Mouse (Mus musculus): ENCODE results near the gene Bcl2a1a. TPM values are rescaled to one million over a fixed set of nuclear protein-coding genes. Genes with fewer than 3 reads are reported as not detected.
"Not testable (repeated sequence)": the region's sequence is repeated elsewhere in the genome, so short reads cannot be mapped to it uniquely, and the experiment has no call there.

The Bcl2a1a gene
- 0.22 and 0.23 TPM in 2 replicates for polyA plus RNA-seq (2012; rRNA removed)

GRCm38 (mm10) chr9:88956670-88957153, at the start of gene Bcl2a1a:
TSS of gene Bcl2a1a (plus strand) at chr9:88956900.
- not testable (repeated sequence) for H3K4me3 ChIP-seq (ENCODE audit: control insufficient read depth, low read depth, low read length); H3K27ac ChIP-seq (ENCODE audit: control insufficient read depth, insufficient read depth, low read depth, low read length); H3K27me3 ChIP-seq (ENCODE audit: control insufficient read depth, insufficient read depth, low read length); H3K36me3 ChIP-seq (ENCODE audit: control insufficient read depth, insufficient read depth, low read length); H3K4me1 ChIP-seq (ENCODE audit: control insufficient read depth, insufficient read depth, low read length)

- H3K27me3 ChIP-seq (ENCODE audit: control insufficient read depth, insufficient read depth, low read length); H3K27ac ChIP-seq (ENCODE audit: control insufficient read depth, insufficient read depth, low read depth, low read length); H3K36me3 ChIP-seq (ENCODE audit: control insufficient read depth, insufficient read depth, low read length); H3K4me1 ChIP-seq (ENCODE audit: control insufficient read depth, insufficient read depth, low read length); H3K4me3 ChIP-seq (ENCODE audit: control insufficient read depth, low read depth, low read length): not testable (repeated sequence)
Observed at GRCm38 (mm10) chr9:88916576-88916975, 40.1 kb upstream of the Bcl2a1a start.

- H3K27me3 ChIP-seq (ENCODE audit: control insufficient read depth, insufficient read depth, low read length); H3K4me1 ChIP-seq (ENCODE audit: control insufficient read depth, insufficient read depth, low read length); H3K36me3 ChIP-seq (ENCODE audit: control insufficient read depth, insufficient read depth, low read length); H3K27ac ChIP-seq (ENCODE audit: control insufficient read depth, insufficient read depth, low read depth, low read length); H3K4me3 ChIP-seq (ENCODE audit: control insufficient read depth, low read depth, low read length): not testable (repeated sequence)
Observed at GRCm38 (mm10) chr9:88938312-88938711, 18.4 kb upstream of the Bcl2a1a start.

- not testable (repeated sequence) for H3K27ac ChIP-seq (ENCODE audit: control insufficient read depth, insufficient read depth, low read depth, low read length); H3K4me3 ChIP-seq (ENCODE audit: control insufficient read depth, low read depth, low read length); H3K27me3 ChIP-seq (ENCODE audit: control insufficient read depth, insufficient read depth, low read length); H3K4me1 ChIP-seq (ENCODE audit: control insufficient read depth, insufficient read depth, low read length); H3K36me3 ChIP-seq (ENCODE audit: control insufficient read depth, insufficient read depth, low read length)
Observed at GRCm38 (mm10) chr9:88951466-88951865, 5.2 kb upstream of the Bcl2a1a start.

- H3K4me3 ChIP-seq (ENCODE audit: control insufficient read depth, low read depth, low read length); H3K27ac ChIP-seq (ENCODE audit: control insufficient read depth, insufficient read depth, low read depth, low read length); H3K27me3 ChIP-seq (ENCODE audit: control insufficient read depth, insufficient read depth, low read length); H3K36me3 ChIP-seq (ENCODE audit: control insufficient read depth, insufficient read depth, low read length); H3K4me1 ChIP-seq (ENCODE audit: control insufficient read depth, insufficient read depth, low read length): not testable (repeated sequence)
Observed at GRCm38 (mm10) chr9:88953151-88953550, 3.5 kb upstream of the Bcl2a1a start.

GRCm38 (mm10) chr9:88955224-88955623, 1.5 kb upstream of the Bcl2a1a start:
- H3K36me3 ChIP-seq (ENCODE audit: control insufficient read depth, insufficient read depth, low read length); H3K4me3 ChIP-seq (ENCODE audit: control insufficient read depth, low read depth, low read length); H3K4me1 ChIP-seq (ENCODE audit: control insufficient read depth, insufficient read depth, low read length); H3K27me3 ChIP-seq (ENCODE audit: control insufficient read depth, insufficient read depth, low read length); H3K27ac ChIP-seq (ENCODE audit: control insufficient read depth, insufficient read depth, low read depth, low read length): not testable (repeated sequence)

- H3K36me3 ChIP-seq (ENCODE audit: control insufficient read depth, insufficient read depth, low read length); H3K27me3 ChIP-seq (ENCODE audit: control insufficient read depth, insufficient read depth, low read length); H3K4me1 ChIP-seq (ENCODE audit: control insufficient read depth, insufficient read depth, low read length); H3K4me3 ChIP-seq (ENCODE audit: control insufficient read depth, low read depth, low read length); H3K27ac ChIP-seq (ENCODE audit: control insufficient read depth, insufficient read depth, low read depth, low read length): not testable (repeated sequence)
Observed at GRCm38 (mm10) chr9:88956035-88956434, 665 bp upstream of the Bcl2a1a start.

- H3K27ac ChIP-seq (ENCODE audit: control insufficient read depth, insufficient read depth, low read depth, low read length) = no peak overlapping the region
Observed at GRCm38 (mm10) chr9:88958891-88959290, 2.2 kb downstream of the Bcl2a1a start.

GRCm38 (mm10) chr9:88959981-88960380, 3.3 kb downstream of the Bcl2a1a start:
- H3K4me1 ChIP-seq (ENCODE audit: control insufficient read depth, insufficient read depth, low read length); H3K4me3 ChIP-seq (ENCODE audit: control insufficient read depth, low read depth, low read length); H3K27ac ChIP-seq (ENCODE audit: control insufficient read depth, insufficient read depth, low read depth, low read length); H3K27me3 ChIP-seq (ENCODE audit: control insufficient read depth, insufficient read depth, low read length); H3K36me3 ChIP-seq (ENCODE audit: control insufficient read depth, insufficient read depth, low read length): not testable (repeated sequence)

More at GRCm38 (mm10) chr9:88958891-88959290, 2.2 kb downstream of the Bcl2a1a start:
- H3K36me3 ChIP-seq (ENCODE audit: control insufficient read depth, insufficient read depth, low read length) = no peaks in the 10 kb centered on the region
- no peaks in the 10 kb centered on the region for H3K27me3 ChIP-seq (ENCODE audit: control insufficient read depth, insufficient read depth, low read length)
- H3K4me1 ChIP-seq (ENCODE audit: control insufficient read depth, insufficient read depth, low read length) = no peaks in the 10 kb centered on the region
- H3K4me3 ChIP-seq (ENCODE audit: control insufficient read depth, low read depth, low read length) = no peak overlapping the region
- no peak for TF ChIP-seq POLR2A (IDR thresholded peaks at IDR 0.05; ENCODE audit: control insufficient read depth, low read depth, low read length)

- H3K4me1 ChIP-seq (ENCODE audit: control insufficient read depth, insufficient read depth, low read length); H3K4me3 ChIP-seq (ENCODE audit: control insufficient read depth, low read depth, low read length); H3K27ac ChIP-seq (ENCODE audit: control insufficient read depth, insufficient read depth, low read depth, low read length); H3K36me3 ChIP-seq (ENCODE audit: control insufficient read depth, insufficient read depth, low read length); H3K27me3 ChIP-seq (ENCODE audit: control insufficient read depth, insufficient read depth, low read length): not testable (repeated sequence)
Observed at GRCm38 (mm10) chr9:88966462-88966861, 9.8 kb downstream of the Bcl2a1a start.

- not testable (repeated sequence) for H3K4me1 ChIP-seq (ENCODE audit: control insufficient read depth, insufficient read depth, low read length); H3K4me3 ChIP-seq (ENCODE audit: control insufficient read depth, low read depth, low read length); H3K36me3 ChIP-seq (ENCODE audit: control insufficient read depth, insufficient read depth, low read length); H3K27ac ChIP-seq (ENCODE audit: control insufficient read depth, insufficient read depth, low read depth, low read length); H3K27me3 ChIP-seq (ENCODE audit: control insufficient read depth, insufficient read depth, low read length)
Observed at GRCm38 (mm10) chr9:88969502-88969901, 12.8 kb downstream of the Bcl2a1a start.

GRCm38 (mm10) chr9:88976875-88977274, 20.2 kb downstream of the Bcl2a1a start:
- H3K27ac ChIP-seq (ENCODE audit: control insufficient read depth, insufficient read depth, low read depth, low read length); H3K4me3 ChIP-seq (ENCODE audit: control insufficient read depth, low read depth, low read length); H3K4me1 ChIP-seq (ENCODE audit: control insufficient read depth, insufficient read depth, low read length); H3K27me3 ChIP-seq (ENCODE audit: control insufficient read depth, insufficient read depth, low read length); H3K36me3 ChIP-seq (ENCODE audit: control insufficient read depth, insufficient read depth, low read length): not testable (repeated sequence)
